Mouse (Mus musculus) E14TG2a.4 (cell line): ENCODE measurements around the gene Coil.
"Not testable (repeated sequence)": the region's sequence is repeated elsewhere in the genome, so short reads cannot be mapped to it uniquely, and the experiment has no call there.

Source experiments
- H3K27me3 ChIP-seq: 2 replicates; pipeline ENCODE4 v1.6.1; 2014; ENCODE audit warnings: low read length, control low read depth; ENCODE audit not compliant: insufficient read depth
- H3K36me3 ChIP-seq: 2 replicates; pipeline ENCODE4 v1.6.1; 2014; ENCODE audit warnings: low read length, control low read depth; ENCODE audit not compliant: insufficient read depth
- H3K4me1 ChIP-seq: replicated peaks from 2 replicates; pipeline ENCODE4 v1.6.1; 2014; ENCODE audit warnings: low read depth, low read length, control low read depth
- H3K4me3 ChIP-seq: replicated peaks from 2 replicates; pipeline ENCODE4 v1.5.1; 2014; ENCODE audit warnings: mild to moderate bottlenecking, low read length
- H3K9me3 ChIP-seq: 2 replicates; pipeline ENCODE4 v1.6.1; 2014; ENCODE audit warnings: low read length, control low read depth
- CTCF ChIP-seq: conservative IDR thresholded peaks from 2 replicates; pipeline ENCODE4 v1.5.1; 2014; ENCODE audit warnings: low read length
- NANOG ChIP-seq: IDR thresholded peaks from 2 replicates; pipeline ENCODE4 v1.6.1; 2014; ENCODE audit warnings: borderline replicate concordance, low read length, mixed read lengths
- POU5F1 ChIP-seq: IDR thresholded peaks from 2 replicates; pipeline ENCODE4 v1.6.1; 2014; ENCODE audit warnings: low read length, borderline replicate concordance

The Coil gene

DNA sequence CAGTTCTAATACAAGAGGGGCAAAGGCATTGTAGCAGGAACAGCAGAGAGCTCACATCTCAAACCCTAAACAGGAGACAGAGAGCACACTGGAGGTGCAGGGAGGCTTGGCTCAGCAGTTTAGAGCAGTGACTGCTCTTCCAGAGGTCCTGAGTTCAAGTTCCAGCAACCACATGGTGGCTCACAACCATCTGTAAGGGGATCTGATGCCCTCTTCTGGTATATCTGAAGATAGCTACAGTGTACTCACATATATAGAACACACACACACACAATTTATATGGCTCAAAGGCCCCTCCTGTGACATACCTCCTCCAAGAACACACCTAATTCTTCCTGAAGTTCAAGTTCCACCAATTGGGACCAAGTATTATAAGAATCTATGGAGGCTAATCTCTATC lies 64.5 kb downstream of the Coil start:
- Histone ChIP-seq H3K9me3 (no peaks in the 10 kb centered on the region), H3K4me1 (peaks cover 46% of the 10 kb centered on the region), H3K4me3 (no peak overlapping the region), H3K27me3 (no peaks in the 10 kb centered on the region), H3K36me3 (peaks cover 48% of the 10 kb centered on the region)
- TF ChIP-seq POU5F1 (no peak), CTCF (no peak)

DNA sequence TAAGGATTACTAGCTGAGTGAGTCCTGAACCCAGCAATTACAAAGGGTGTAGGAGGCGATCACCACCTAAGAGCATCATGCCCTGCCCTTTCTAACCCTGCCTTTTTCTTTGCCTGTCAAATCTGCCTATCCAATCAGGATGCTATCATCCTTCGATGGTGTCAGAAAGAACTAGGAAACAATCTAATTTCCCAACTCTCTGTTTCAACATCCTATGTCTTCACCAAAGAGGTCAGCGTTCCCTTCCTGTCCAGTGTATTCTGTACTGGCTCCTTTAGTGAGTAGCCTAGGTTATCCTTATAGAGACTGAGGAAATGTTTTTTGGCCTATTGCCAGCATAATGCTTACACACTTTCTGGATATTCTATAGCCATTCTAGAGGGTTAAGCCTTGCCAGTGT lies 65.5 kb downstream of the Coil start:
- Histone ChIP-seq H3K9me3 (no peaks in the 10 kb centered on the region), H3K27me3 (no peaks in the 10 kb centered on the region), H3K4me1 (peaks cover 38% of the 10 kb centered on the region), H3K36me3 (peaks cover 58% of the 10 kb centered on the region), H3K4me3 (no peak overlapping the region)
- no peak for TF ChIP-seq NANOG
- TF ChIP-seq POU5F1: no peak
- no peak for TF ChIP-seq CTCF

DNA sequence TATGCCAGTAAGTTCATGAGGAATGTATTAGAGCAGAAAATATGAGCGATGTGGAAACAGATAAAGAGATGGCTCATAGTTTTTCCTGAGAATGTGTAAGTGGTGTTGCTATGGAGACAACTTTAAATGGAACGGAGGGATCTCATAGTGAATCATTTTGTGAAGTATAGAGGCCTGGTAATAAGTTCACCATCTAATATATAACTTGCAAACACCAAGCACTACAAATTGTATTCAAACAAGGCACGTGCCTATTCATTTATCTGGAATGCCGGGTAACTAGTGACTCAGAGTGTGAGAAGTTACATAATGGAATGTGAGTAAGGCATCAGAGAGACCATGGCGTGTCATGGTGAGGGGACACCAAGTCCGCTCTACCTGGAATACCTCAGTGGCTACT lies 68.4 kb downstream of the Coil start:
- no peak overlapping the region for H3K4me3 ChIP-seq
- peaks cover 33% of the 10 kb centered on the region for H3K4me1 ChIP-seq
- H3K36me3 ChIP-seq: peaks cover 86% of the 10 kb centered on the region
- H3K27me3 ChIP-seq: no peaks in the 10 kb centered on the region
- no peak for TF ChIP-seq POU5F1
- no peak for TF ChIP-seq NANOG
- TF ChIP-seq CTCF: no peak
- H3K9me3 ChIP-seq: no peaks in the 10 kb centered on the region

GRCm38 (mm10) chr11:89039325-89039724 lies 69.3 kb downstream of the Coil start:
- Histone ChIP-seq H3K36me3 (peaks cover 87% of the 10 kb centered on the region), H3K4me3 (no peak overlapping the region), H3K27me3 (no peaks in the 10 kb centered on the region), H3K9me3 (no peaks in the 10 kb centered on the region), H3K4me1 (peaks cover 32% of the 10 kb centered on the region)
- TF ChIP-seq CTCF (peak; percentile 89), POU5F1 (no peak), NANOG (no peak)

GRCm38 (mm10) chr11:89041073-89041472 lies 71.0 kb downstream of the Coil start:
- not testable (repeated sequence) for H3K4me3 ChIP-seq, H3K9me3 ChIP-seq, H3K27me3 ChIP-seq
- peaks cover 33% of the 10 kb centered on the region for H3K4me1 ChIP-seq
- peaks cover 83% of the 10 kb centered on the region for H3K36me3 ChIP-seq
